Mouse (Mus musculus): Measurements from ENCODE around the gene Cdk19. TPM values are rescaled to one million over a fixed set of nuclear protein-coding genes. Genes with fewer than 3 reads are reported as not detected.

The Cdk19 gene
- polyA plus RNA-seq, 1 experiment from 2014 or later, result 9.6 TPM

- Histone ChIP-seq H3K4me2 (ENCODE audit: low read length) (no peak overlapping the region), H3K4me3 (ENCODE audit: low read length) (no peak overlapping the region), H3K4me1 (ENCODE audit: control insufficient read depth, insufficient read depth, low read depth, low read length) (no peaks in the 10 kb centered on the region), H3K9ac (ENCODE audit: low read depth, low read length) (no peak overlapping the region), H3K27ac (ENCODE audit: low read depth, low read length) (no peak overlapping the region), H3K36me3 (ENCODE audit: control insufficient read depth, insufficient read depth, low read length) (no peaks in the 10 kb centered on the region), H3K9me3 (ENCODE audit: control insufficient read depth, low read length) (no peaks in the 10 kb centered on the region), H3K27me3 (replicated peaks; ENCODE audit: control insufficient read depth, insufficient read depth, low read length) (no peaks in the 10 kb centered on the region)
- ATAC-seq, result no peak
- 95% methylated on average over 4 of the region's 4 CpGs for WGBS
Observed at GRCm38 (mm10) chr10:40378284-40378683, 38.9 kb downstream of the Cdk19 start.

- Histone ChIP-seq H3K27ac (ENCODE audit: low read depth, low read length) (no peak overlapping the region), H3K4me2 (ENCODE audit: low read length) (no peak overlapping the region), H3K9me3 (ENCODE audit: control insufficient read depth, low read length) (no peaks in the 10 kb centered on the region), H3K27me3 (replicated peaks; ENCODE audit: control insufficient read depth, insufficient read depth, low read length) (no peaks in the 10 kb centered on the region), H3K9ac (ENCODE audit: low read depth, low read length) (no peak overlapping the region), H3K36me3 (ENCODE audit: control insufficient read depth, insufficient read depth, low read length) (no peaks in the 10 kb centered on the region), H3K4me1 (ENCODE audit: control insufficient read depth, insufficient read depth, low read depth, low read length) (no peaks in the 10 kb centered on the region), H3K4me3 (ENCODE audit: low read length) (no peak overlapping the region)
- WGBS, result 77% methylated on average over 1 of the region's 1 CpGs
- ATAC-seq, result no peak
Observed at GRCm38 (mm10) chr10:40379682-40380081, 40.3 kb downstream of the Cdk19 start.

DNA sequence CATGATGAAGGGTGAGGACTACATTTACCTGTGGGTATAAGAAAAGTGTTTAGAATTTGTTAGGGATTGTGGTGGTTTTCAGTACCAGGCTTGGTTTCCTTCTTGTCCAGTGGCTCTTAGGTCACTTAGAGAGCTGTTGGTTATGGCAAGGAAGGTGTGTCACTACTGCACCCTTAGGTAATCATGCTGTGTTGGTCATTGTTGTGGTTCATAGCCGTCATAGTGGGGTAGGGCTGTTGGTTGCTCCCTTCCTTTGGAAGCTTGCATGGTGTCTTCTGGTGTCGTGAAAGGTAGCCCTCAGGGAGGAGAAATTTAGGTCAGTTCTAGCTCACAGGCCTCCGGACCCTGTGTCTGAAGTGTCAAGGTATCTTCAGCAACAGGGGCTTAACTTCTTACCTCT, 46.0 kb downstream of the Cdk19 start:
- WGBS, result 90% methylated on average over 3 of the region's 3 CpGs

GRCm38 (mm10) chr10:40386126-40386525, 46.8 kb downstream of the Cdk19 start:
- Histone ChIP-seq H3K4me2 (ENCODE audit: low read length) (no peak overlapping the region), H3K27me3 (replicated peaks; ENCODE audit: control insufficient read depth, insufficient read depth, low read length) (no peaks in the 10 kb centered on the region), H3K27ac (ENCODE audit: low read depth, low read length) (no peak overlapping the region), H3K36me3 (ENCODE audit: control insufficient read depth, insufficient read depth, low read length) (no peaks in the 10 kb centered on the region), H3K4me3 (ENCODE audit: low read length) (no peak overlapping the region), H3K9ac (ENCODE audit: low read depth, low read length) (no peak overlapping the region), H3K4me1 (ENCODE audit: control insufficient read depth, insufficient read depth, low read depth, low read length) (no peaks in the 10 kb centered on the region), H3K9me3 (ENCODE audit: control insufficient read depth, low read length) (no peaks in the 10 kb centered on the region)
- ATAC-seq, result no peak
- WGBS, result 93% methylated on average over 4 of the region's 4 CpGs

More for the DNA sequence above, 46.0 kb downstream of the Cdk19 start:
- H3K9ac ChIP-seq (ENCODE audit: low read depth, low read length), result no peak overlapping the region
- no peaks in the 10 kb centered on the region for H3K9me3 ChIP-seq (ENCODE audit: control insufficient read depth, low read length)
- H3K4me2 ChIP-seq (ENCODE audit: low read length), result no peak overlapping the region
- H3K4me3 ChIP-seq (ENCODE audit: low read length), result no peak overlapping the region
- ATAC-seq, result no peak
- H3K27ac ChIP-seq (ENCODE audit: low read depth, low read length), result no peak overlapping the region
- H3K36me3 ChIP-seq (ENCODE audit: control insufficient read depth, insufficient read depth, low read length), result no peaks in the 10 kb centered on the region
- H3K27me3 ChIP-seq (replicated peaks; ENCODE audit: control insufficient read depth, insufficient read depth, low read length), result no peaks in the 10 kb centered on the region
- H3K4me1 ChIP-seq (ENCODE audit: control insufficient read depth, insufficient read depth, low read depth, low read length), result no peaks in the 10 kb centered on the region

GRCm38 (mm10) chr10:40393447-40394143, 54.2 kb downstream of the Cdk19 start:
- Histone ChIP-seq H3K4me3 (ENCODE audit: low read length) (no peak overlapping the region), H3K4me1 (ENCODE audit: control insufficient read depth, insufficient read depth, low read depth, low read length) (no peaks in the 10 kb centered on the region), H3K9me3 (ENCODE audit: control insufficient read depth, low read length) (no peaks in the 10 kb centered on the region), H3K9ac (ENCODE audit: low read depth, low read length) (no peak overlapping the region), H3K27me3 (replicated peaks; ENCODE audit: control insufficient read depth, insufficient read depth, low read length) (no peaks in the 10 kb centered on the region), H3K27ac (ENCODE audit: low read depth, low read length) (no peak overlapping the region), H3K36me3 (ENCODE audit: control insufficient read depth, insufficient read depth, low read length) (no peaks in the 10 kb centered on the region), H3K4me2 (ENCODE audit: low read length) (no peak overlapping the region)
- WGBS, result 88% methylated on average over 2 of the region's 2 CpGs
- ATAC-seq, result no peak

- no peak overlapping the region for H3K9ac ChIP-seq (ENCODE audit: low read depth, low read length)
- ATAC-seq, result no peak
- H3K27me3 ChIP-seq (replicated peaks; ENCODE audit: control insufficient read depth, insufficient read depth, low read length), result no peaks in the 10 kb centered on the region
- H3K36me3 ChIP-seq (ENCODE audit: control insufficient read depth, insufficient read depth, low read length), result no peaks in the 10 kb centered on the region
- no peak overlapping the region for H3K4me3 ChIP-seq (ENCODE audit: low read length)
- no peaks in the 10 kb centered on the region for H3K9me3 ChIP-seq (ENCODE audit: control insufficient read depth, low read length)
- no peaks in the 10 kb centered on the region for H3K4me1 ChIP-seq (ENCODE audit: control insufficient read depth, insufficient read depth, low read depth, low read length)
- H3K4me2 ChIP-seq (ENCODE audit: low read length), result no peak overlapping the region
- WGBS, result 84% methylated on average over 3 of the region's 3 CpGs
- no peak overlapping the region for H3K27ac ChIP-seq (ENCODE audit: low read depth, low read length)
Observed at GRCm38 (mm10) chr10:40398842-40399241, 59.5 kb downstream of the Cdk19 start.

DNA sequence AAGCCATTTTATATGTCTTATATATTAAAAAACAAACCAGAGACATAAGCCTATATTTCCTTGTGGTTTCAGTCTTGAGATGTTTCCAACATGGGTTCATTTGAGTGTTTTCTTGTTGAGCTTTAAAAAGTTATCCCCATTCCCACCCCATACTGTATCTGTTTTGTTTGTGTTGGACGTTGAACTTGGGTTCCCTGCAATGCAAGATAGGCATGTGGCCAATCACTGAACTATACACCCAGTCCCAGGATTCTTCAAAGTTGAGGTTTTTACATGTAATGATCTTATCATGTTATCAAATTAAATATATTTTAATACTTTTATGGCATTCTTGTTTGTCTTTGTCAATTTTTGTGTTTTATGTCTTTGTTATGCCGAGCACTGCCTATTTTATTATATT, 60.0 kb downstream of the Cdk19 start:
- WGBS, result 68% methylated on average over 2 of the region's 2 CpGs
- Histone ChIP-seq H3K4me3 (ENCODE audit: low read length) (no peak overlapping the region), H3K36me3 (ENCODE audit: control insufficient read depth, insufficient read depth, low read length) (no peaks in the 10 kb centered on the region)

DNA sequence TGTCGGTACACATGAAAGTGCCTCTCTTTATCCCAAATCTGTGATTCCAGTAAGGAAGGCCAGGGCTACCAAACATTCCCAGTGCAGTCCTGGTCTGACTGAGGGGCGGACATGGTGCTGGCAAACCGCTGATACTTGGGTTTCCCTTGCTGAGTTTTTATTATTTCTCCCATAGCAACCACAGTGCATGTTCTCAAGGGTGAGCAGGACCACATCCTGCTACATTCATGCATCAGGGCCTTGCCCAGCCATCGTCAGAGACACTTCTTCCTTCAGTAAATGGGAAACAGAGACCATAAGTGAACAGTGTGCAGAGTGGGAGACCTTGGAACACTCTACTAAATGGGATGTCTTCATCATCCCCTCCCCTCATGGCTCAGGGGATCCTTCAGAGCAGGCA, 60.9 kb downstream of the Cdk19 start:
- Histone ChIP-seq H3K4me1 (ENCODE audit: control insufficient read depth, insufficient read depth, low read depth, low read length) (no peaks in the 10 kb centered on the region), H3K4me2 (ENCODE audit: low read length) (no peak overlapping the region), H3K27me3 (replicated peaks; ENCODE audit: control insufficient read depth, insufficient read depth, low read length) (no peaks in the 10 kb centered on the region), H3K36me3 (ENCODE audit: control insufficient read depth, insufficient read depth, low read length) (no peaks in the 10 kb centered on the region), H3K27ac (ENCODE audit: low read depth, low read length) (no peak overlapping the region), H3K4me3 (ENCODE audit: low read length) (no peak overlapping the region), H3K9ac (ENCODE audit: low read depth, low read length) (no peak overlapping the region), H3K9me3 (ENCODE audit: control insufficient read depth, low read length) (no peaks in the 10 kb centered on the region)
- 85% methylated on average over 4 of the region's 4 CpGs for WGBS
- ATAC-seq, result no peak

More for the DNA sequence above, 60.0 kb downstream of the Cdk19 start:
- H3K9ac ChIP-seq (ENCODE audit: low read depth, low read length), result no peak overlapping the region
- H3K4me1 ChIP-seq (ENCODE audit: control insufficient read depth, insufficient read depth, low read depth, low read length), result no peaks in the 10 kb centered on the region
- H3K9me3 ChIP-seq (ENCODE audit: control insufficient read depth, low read length), result no peaks in the 10 kb centered on the region
- no peak for ATAC-seq
- H3K27me3 ChIP-seq (replicated peaks; ENCODE audit: control insufficient read depth, insufficient read depth, low read length), result no peaks in the 10 kb centered on the region
- H3K4me2 ChIP-seq (ENCODE audit: low read length), result no peak overlapping the region
- H3K27ac ChIP-seq (ENCODE audit: low read depth, low read length), result no peak overlapping the region

- no peak overlapping the region for H3K9ac ChIP-seq (ENCODE audit: low read depth, low read length)
- no peaks in the 10 kb centered on the region for H3K27me3 ChIP-seq (replicated peaks; ENCODE audit: control insufficient read depth, insufficient read depth, low read length)
- ATAC-seq, result no peak
- no peak overlapping the region for H3K4me3 ChIP-seq (ENCODE audit: low read length)
- no peaks in the 10 kb centered on the region for H3K36me3 ChIP-seq (ENCODE audit: control insufficient read depth, insufficient read depth, low read length)
- H3K4me2 ChIP-seq (ENCODE audit: low read length), result no peak overlapping the region
- WGBS, result 78% methylated on average over 3 of the region's 3 CpGs
- no peaks in the 10 kb centered on the region for H3K4me1 ChIP-seq (ENCODE audit: control insufficient read depth, insufficient read depth, low read depth, low read length)
- no peaks in the 10 kb centered on the region for H3K9me3 ChIP-seq (ENCODE audit: control insufficient read depth, low read length)
- no peak overlapping the region for H3K27ac ChIP-seq (ENCODE audit: low read depth, low read length)
Observed at GRCm38 (mm10) chr10:40406655-40407054, 67.3 kb downstream of the Cdk19 start.
